Mouse (Mus musculus): ENCODE measurements around the gene Galnt3. TPM values are rescaled to one million over a fixed set of nuclear protein-coding genes. Genes with fewer than 3 reads are reported as not detected.

Galnt3 gene
- 1 to 10 TPM; 4.4 to 6.6 TPM for total RNA-seq (2021)
- long read RNA-seq, experiment 1, partial matches to known transcripts: 1 of 3 reads
- long read RNA-seq, experiment 1, other reads (novel, unspliced or antisense): 2 of 3 reads
- long read RNA-seq, experiment 2, partial matches to known transcripts: 0 of 1 reads
- long read RNA-seq, experiment 2, other reads (novel, unspliced or antisense): 1 of 1 reads

DNA sequence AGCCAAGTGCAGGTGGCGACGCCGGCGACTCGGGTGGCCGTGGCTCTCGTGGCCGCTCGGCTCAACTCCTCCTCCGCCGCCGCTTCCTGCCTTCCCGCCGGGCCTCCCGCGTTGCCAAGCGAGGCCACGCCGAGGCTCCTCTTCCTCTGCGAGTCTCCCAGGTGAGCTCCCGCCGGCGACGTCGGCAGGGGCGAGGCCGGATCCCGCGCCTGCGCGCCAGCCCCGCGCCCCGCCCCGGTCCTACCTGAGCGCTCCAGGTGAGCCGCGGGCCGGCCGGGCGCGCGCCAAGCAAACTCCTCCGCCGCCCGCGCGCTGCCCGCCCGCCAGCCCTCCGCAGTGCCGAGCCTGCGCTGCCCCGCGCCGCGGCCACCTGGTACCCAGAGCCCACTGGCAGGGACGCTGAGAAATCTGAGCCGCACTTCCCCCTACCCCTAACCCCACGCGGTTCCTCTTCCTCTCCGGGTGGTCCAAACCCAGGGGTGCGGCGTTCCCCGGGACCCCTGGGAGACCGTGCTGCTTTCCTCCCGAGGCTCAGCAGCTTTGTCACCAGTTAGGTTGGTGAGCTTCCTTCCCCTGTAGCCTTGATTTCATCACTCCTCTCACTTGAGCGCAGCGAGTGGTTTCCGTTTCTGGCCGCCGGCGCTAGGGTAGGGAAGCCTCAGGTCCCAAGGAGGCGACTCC is at the start of gene Galnt3:
Galnt3 (minus strand) TSS at position 404 of the 681 bp plus-strand sequence.
- peak; percentile 12 to 36 for DNase-seq (ENCODE audit: low spot score in 2 of 2)

GRCm38 (mm10) chr2:66173134-66173533 is 48.3 kb upstream of the Galnt3 start:
- DNase-seq (ENCODE audit: low spot score in 2 of 2): peak; percentile 45 to 85

DNA sequence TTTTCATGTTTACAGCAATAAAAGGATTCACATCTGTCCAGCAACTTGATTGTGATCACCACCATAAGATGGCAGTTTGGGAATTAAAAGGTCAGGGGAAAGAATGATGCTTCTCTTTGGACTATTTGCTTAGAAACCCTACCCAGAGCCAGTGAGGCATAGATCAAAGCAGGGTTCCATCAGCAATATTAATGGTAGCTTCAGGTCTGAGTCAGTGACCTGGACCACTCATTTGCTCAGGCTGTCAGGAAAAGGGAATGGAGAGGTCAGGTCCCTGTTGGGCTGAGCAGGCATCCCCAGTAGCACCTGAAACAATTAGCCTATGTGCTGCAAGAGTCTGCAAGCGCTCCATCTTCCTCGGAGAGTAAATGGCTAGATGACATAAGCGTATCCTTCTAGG is 46.8 kb upstream of the Galnt3 start:
- no peak for DNase-seq (ENCODE audit: low spot score in 2 of 2)

DNA sequence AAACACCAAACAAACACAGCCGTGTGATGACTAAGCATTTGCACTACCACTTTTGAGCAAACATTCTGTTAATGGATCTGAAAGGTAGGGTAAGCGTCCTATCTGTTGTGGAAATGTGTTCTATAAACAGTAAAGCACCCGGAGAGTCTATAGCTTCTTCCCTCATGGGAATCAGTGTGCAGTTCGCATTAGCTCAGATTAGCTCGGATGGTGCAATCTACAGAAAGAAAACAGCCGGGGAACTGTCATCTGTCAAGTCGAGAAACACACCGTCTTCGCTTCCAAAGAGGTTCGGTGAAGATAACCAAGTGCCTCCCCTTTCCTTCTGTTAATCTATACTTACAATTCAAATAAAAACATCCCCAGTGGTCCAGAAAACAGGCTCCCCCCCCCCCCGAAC is 45.9 kb upstream of the Galnt3 start:
- no peak for DNase-seq (ENCODE audit: low spot score in 2 of 2)

DNA sequence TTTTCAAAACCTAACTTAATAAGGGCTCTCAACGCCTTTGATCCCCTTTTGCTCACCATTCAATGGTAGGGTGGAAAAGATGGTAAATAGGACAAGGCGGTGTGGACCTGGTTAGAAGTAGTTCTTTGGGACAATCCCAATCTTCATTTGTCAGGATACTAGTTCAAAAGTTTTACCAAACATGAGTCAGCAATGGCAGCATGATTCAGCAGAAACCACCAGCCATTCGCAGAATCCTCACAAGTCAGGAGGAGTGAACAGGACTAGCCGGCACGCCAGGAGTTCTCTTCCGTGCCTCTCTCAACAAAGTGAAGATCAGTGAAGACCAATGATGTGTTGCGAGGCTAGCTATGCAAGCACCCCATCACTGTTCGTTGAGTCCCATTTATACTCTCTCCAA is 40.2 kb upstream of the Galnt3 start:
- DNase-seq (ENCODE audit: low spot score in 2 of 2): no peak

GRCm38 (mm10) chr2:66158140-66158915 is 33.5 kb upstream of the Galnt3 start:
- DNase-seq (ENCODE audit: low spot score in 2 of 2): no peak

DNA sequence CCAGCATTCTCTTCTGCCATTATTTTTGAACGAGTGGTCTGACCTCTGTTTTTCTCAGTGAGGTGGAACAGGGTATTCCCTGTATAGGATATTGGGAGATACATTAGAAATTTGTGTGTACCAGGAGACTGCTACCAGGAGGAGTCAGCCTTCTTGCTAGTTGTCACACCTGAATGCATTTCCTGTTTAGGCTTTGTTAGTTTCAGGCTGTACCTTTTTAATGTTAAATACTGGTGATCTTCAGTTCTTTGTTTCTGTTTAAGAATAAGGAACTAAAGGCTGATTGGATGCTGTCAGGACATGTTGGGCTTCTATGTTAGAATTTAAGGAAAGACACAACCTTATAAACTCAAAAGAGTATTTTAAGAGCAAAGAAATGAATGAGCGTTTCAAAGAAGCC is 26.6 kb upstream of the Galnt3 start:
- no peak for DNase-seq (ENCODE audit: low spot score in 2 of 2)

- no peak for DNase-seq (ENCODE audit: low spot score in 2 of 2)
These were observed 25.7 kb upstream of the Galnt3 start for GRCm38 (mm10) chr2:66150531-66150930.

DNA sequence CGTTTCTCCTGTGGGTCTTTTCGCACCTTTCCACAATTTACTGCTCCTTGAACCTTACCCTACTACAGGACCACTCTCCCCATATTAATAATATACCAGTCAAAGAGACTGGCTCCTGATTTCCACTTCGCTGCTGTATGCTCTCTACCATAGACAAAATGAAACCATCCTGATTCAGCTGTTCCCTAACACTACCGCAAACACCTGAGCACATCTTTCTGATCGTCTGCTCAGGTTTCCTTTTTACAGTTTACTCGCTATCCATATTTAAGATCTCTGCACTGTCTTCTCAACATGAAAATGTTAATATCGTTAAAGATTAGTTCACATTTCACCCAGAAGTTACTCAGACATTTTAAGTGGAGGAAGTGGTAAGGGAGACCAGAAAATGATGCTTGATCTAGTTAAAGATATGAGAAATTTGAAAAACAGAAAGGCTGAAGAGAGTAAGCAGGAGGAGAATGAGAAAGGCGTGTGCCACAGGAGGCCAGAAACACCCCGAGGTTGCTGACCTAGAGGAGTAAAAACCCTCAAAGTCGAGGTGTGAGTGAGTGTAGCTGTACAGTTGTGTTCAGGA is 23.9 kb upstream of the Galnt3 start:
- no peak for DNase-seq (ENCODE audit: low spot score in 2 of 2)

DNA sequence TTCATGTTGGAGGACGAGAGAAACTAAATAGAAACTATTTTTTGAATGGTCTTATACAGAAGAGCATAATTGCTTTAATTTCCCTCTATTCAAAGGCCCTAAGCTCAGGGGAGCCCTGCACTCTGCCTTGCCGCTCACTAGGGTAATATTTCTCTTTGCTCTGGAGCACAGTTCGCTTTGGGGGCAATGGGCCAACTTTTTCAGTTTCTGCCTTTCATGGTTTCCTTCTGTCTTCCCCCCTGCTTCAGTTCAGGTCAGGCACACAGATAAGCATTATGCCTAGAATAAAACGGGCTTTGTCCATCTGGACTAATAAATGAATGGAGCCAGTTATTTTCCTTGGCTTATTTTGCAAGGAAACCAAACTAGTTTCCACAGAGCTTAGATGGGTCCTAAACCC is 21.7 kb upstream of the Galnt3 start:
- DNase-seq (ENCODE audit: low spot score in 2 of 2): peak in 1 of 2 experiments; percentile 56

GRCm38 (mm10) chr2:66144770-66145169 is 20.0 kb upstream of the Galnt3 start:
- DNase-seq (ENCODE audit: low spot score in 2 of 2): no peak

GRCm38 (mm10) chr2:66143284-66143683 is 18.5 kb upstream of the Galnt3 start:
- no peak for DNase-seq (ENCODE audit: low spot score in 2 of 2)

- DNase-seq (ENCODE audit: low spot score in 2 of 2): no peak
These were observed 17.9 kb upstream of the Galnt3 start for GRCm38 (mm10) chr2:66142711-66143110.

- DNase-seq (ENCODE audit: low spot score in 2 of 2): no peak
These were observed 17.5 kb upstream of the Galnt3 start for GRCm38 (mm10) chr2:66142268-66142667.

DNA sequence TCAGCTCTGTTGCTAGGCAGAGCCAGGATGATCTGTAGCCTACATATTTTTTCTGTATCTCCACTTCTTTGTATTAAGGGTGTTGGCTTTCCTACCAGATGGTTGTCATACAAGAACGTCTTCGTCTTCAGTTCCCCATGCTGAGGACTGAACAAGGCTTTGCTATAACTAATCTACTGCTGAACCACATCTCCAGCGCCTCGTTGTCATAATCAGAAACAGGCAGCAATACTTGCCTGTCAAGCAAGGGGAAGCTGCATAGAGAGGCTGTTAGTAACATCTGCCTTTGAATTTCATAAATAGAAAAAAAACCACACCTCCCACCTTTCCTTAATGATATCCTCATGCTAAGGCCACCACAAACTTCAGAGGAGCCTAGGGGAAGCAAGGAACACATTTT is 15.5 kb upstream of the Galnt3 start:
- DNase-seq (ENCODE audit: low spot score in 2 of 2): no peak

- no peak for DNase-seq (ENCODE audit: low spot score in 2 of 2)
These were observed 7.2 kb upstream of the Galnt3 start for GRCm38 (mm10) chr2:66131862-66132544.

GRCm38 (mm10) chr2:66128941-66129340 is 4.1 kb upstream of the Galnt3 start:
- no peak for DNase-seq (ENCODE audit: low spot score in 2 of 2)

DNA sequence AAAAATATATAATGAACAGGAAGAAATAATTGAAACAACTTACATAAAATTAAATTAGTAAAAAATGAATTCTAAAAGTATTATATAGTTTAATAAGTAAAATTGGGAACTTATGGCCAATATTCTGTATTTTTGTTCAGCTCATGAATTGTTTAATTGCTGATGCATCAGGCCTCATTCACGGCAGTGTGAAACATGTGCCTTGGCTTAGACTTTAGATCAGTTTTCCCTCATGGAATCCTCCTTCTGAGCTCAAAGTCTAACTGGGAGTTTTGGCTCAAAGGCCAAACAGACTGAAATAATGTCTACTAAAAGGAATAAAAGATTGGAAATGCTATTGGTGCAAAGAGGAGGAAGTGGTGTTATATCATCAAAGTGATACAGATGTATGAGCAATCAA is 2.7 kb upstream of the Galnt3 start:
- DNase-seq (ENCODE audit: low spot score in 2 of 2): no peak

DNA sequence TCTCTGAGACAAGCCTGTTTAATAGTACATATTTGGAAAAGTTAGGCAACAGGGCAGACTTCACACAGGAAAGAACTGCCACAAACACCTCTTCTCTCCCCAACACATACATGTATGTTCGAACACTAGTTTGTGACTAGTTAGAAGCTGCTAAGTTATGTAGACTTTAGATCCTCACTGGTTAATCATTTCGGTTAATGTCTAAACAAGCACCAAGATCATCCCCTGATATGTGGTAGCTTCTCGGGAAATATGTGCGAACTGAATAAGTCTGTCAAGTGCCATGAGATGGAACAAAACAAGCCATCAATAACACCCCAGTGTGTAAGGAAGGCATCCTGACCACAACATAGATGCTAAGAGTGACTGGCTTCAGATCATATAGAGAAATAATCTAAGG is 2.1 kb upstream of the Galnt3 start:
- no peak for DNase-seq (ENCODE audit: low spot score in 2 of 2)

GRCm38 (mm10) chr2:66123756-66124589 is 821 bp downstream of the Galnt3 start:
- peak; percentile 16 to 25 for DNase-seq (ENCODE audit: low spot score in 2 of 2)

All from layer of hippocampus, postnatal 14 days (tissue).